Mouse (Mus musculus): ENCODE results near the gene B3gntl1. TPM values are rescaled to one million over a fixed set of nuclear protein-coding genes. Genes with fewer than 3 reads are reported as not detected.

B3gntl1 gene
- total and polyA plus RNA-seq, 2 experiments: 2.4 to 2.7 TPM

GRCm38 (mm10) chr11:121702895-121703618 lies 30.1 kb upstream of the B3gntl1 start:
- Histone ChIP-seq H3K79me2 (ENCODE audit: control insufficient read depth, insufficient read depth, low read length) (peaks cover 5% of the 10 kb centered on the region; the same call in 1 of the 2 replicates), H3K27ac (replicated peaks; ENCODE audit: insufficient read depth, low read depth, low read length) (peak overlapping the region; percentile 75), H3K4me3 (ENCODE audit: insufficient read depth, low read depth, low read length) (peak overlapping the region; percentile 81), H3K27me3 (ENCODE audit: control insufficient read depth, insufficient read depth, low read length) (no peaks in the 10 kb centered on the region), H3K4me1 (ENCODE audit: control insufficient read depth, insufficient read depth, low read length) (peaks cover 6% of the 10 kb centered on the region), H3K9ac (ENCODE audit: low read depth, low read length) (peak overlapping the region; percentile 86), H3K36me3 (ENCODE audit: control insufficient read depth, insufficient read depth, low read length) (no peaks in the 10 kb centered on the region)
- no peak for DNase-seq (ENCODE audit: extremely low read depth, low read depth, low spot score)
- TF ChIP-seq CTCF (IDR thresholded peaks at IDR 0.05; ENCODE audit: low read depth, low read length) (no peak), POLR2A (IDR thresholded peaks at IDR 0.05; ENCODE audit: extremely low read depth, insufficient read depth, low read length) (no peak)
- WGBS: 2% methylated on average over 40 of the region's 40 CpGs

- H3K79me2 ChIP-seq (ENCODE audit: control insufficient read depth, insufficient read depth, low read length): peaks cover 2% of the 10 kb centered on the region; the same call in 1 of the 2 replicates
- H3K27ac ChIP-seq (replicated peaks; ENCODE audit: insufficient read depth, low read depth, low read length): peak overlapping the region; percentile 75
- H3K4me1 ChIP-seq (ENCODE audit: control insufficient read depth, insufficient read depth, low read length): peaks cover 6% of the 10 kb centered on the region
- peak overlapping the region; percentile 81 for H3K4me3 ChIP-seq (ENCODE audit: insufficient read depth, low read depth, low read length)
- no peaks in the 10 kb centered on the region for H3K36me3 ChIP-seq (ENCODE audit: control insufficient read depth, insufficient read depth, low read length)
- under 1% methylated on average over 66 of the region's 69 CpGs for WGBS
- peak; percentile 75 for DNase-seq (ENCODE audit: extremely low read depth, low read depth, low spot score)
- TF ChIP-seq POLR2A (IDR thresholded peaks at IDR 0.05; ENCODE audit: extremely low read depth, insufficient read depth, low read length): peak; percentile 66
- TF ChIP-seq CTCF (IDR thresholded peaks at IDR 0.05; ENCODE audit: low read depth, low read length): no peak
- H3K9ac ChIP-seq (ENCODE audit: low read depth, low read length): peak overlapping the region; percentile 86
- H3K27me3 ChIP-seq (ENCODE audit: control insufficient read depth, insufficient read depth, low read length): no peaks in the 10 kb centered on the region
Observed at GRCm38 (mm10) chr11:121702111-121702894, 29.4 kb upstream of the B3gntl1 start.

- H3K79me2 ChIP-seq (ENCODE audit: control insufficient read depth, insufficient read depth, low read length): no peaks in the 10 kb centered on the region; the same call in 1 of the 2 replicates
- 93% methylated on average over 5 of the region's 5 CpGs for WGBS
- peak within 1 kb of the TSS; percentile 86 for H3K9ac ChIP-seq (ENCODE audit: low read depth, low read length)
- H3K27ac ChIP-seq (replicated peaks; ENCODE audit: insufficient read depth, low read depth, low read length): peak within 1 kb of the TSS; percentile 75
- no peaks in the 10 kb centered on the region for H3K27me3 ChIP-seq (ENCODE audit: control insufficient read depth, insufficient read depth, low read length)
- peak within 1 kb of the TSS; percentile 81 for H3K4me3 ChIP-seq (ENCODE audit: insufficient read depth, low read depth, low read length)
- peaks cover 6% of the 10 kb centered on the region for H3K4me1 ChIP-seq (ENCODE audit: control insufficient read depth, insufficient read depth, low read length)
- DNase-seq (ENCODE audit: extremely low read depth, low read depth, low spot score): no peak
- TF ChIP-seq CTCF (IDR thresholded peaks at IDR 0.05; ENCODE audit: low read depth, low read length) (no peak), POLR2A (IDR thresholded peaks at IDR 0.05; ENCODE audit: extremely low read depth, insufficient read depth, low read length) (no peak)
- no peaks in the 10 kb centered on the region for H3K36me3 ChIP-seq (ENCODE audit: control insufficient read depth, insufficient read depth, low read length)
Observed at GRCm38 (mm10) chr11:121701244-121701643, 28.3 kb upstream of the B3gntl1 start, which contains the start of gene Metrnl. TSS of gene Metrnl (plus strand) at chr11:121701544.

GRCm38 (mm10) chr11:121698381-121698955 lies 25.5 kb upstream of the B3gntl1 start:
- TF ChIP-seq POLR2A (IDR thresholded peaks at IDR 0.05; ENCODE audit: extremely low read depth, insufficient read depth, low read length) (no peak), CTCF (IDR thresholded peaks at IDR 0.05; ENCODE audit: low read depth, low read length) (no peak)
- no peak overlapping the region for H3K9ac ChIP-seq (ENCODE audit: low read depth, low read length)
- no peak overlapping the region for H3K27ac ChIP-seq (replicated peaks; ENCODE audit: insufficient read depth, low read depth, low read length)
- H3K27me3 ChIP-seq (ENCODE audit: control insufficient read depth, insufficient read depth, low read length): no peaks in the 10 kb centered on the region
- no peaks in the 10 kb centered on the region; the same call in 1 of the 2 replicates for H3K4me1 ChIP-seq (ENCODE audit: control insufficient read depth, insufficient read depth, low read length)
- no peak overlapping the region for H3K4me3 ChIP-seq (ENCODE audit: insufficient read depth, low read depth, low read length)
- no peaks in the 10 kb centered on the region for H3K79me2 ChIP-seq (ENCODE audit: control insufficient read depth, insufficient read depth, low read length)
- no peaks in the 10 kb centered on the region for H3K36me3 ChIP-seq (ENCODE audit: control insufficient read depth, insufficient read depth, low read length)
- no peak for DNase-seq (ENCODE audit: extremely low read depth, low read depth, low spot score)
- WGBS: 67% methylated on average over 5 of the region's 5 CpGs

GRCm38 (mm10) chr11:121697271-121697670 lies 24.3 kb upstream of the B3gntl1 start:
- H3K4me1 ChIP-seq (ENCODE audit: control insufficient read depth, insufficient read depth, low read length): no peaks in the 10 kb centered on the region; the same call in 1 of the 2 replicates
- H3K27ac ChIP-seq (replicated peaks; ENCODE audit: insufficient read depth, low read depth, low read length): no peak overlapping the region
- H3K4me3 ChIP-seq (ENCODE audit: insufficient read depth, low read depth, low read length): no peak overlapping the region
- WGBS: 84% methylated on average over 4 of the region's 4 CpGs
- TF ChIP-seq CTCF (IDR thresholded peaks at IDR 0.05; ENCODE audit: low read depth, low read length): no peak
- TF ChIP-seq POLR2A (IDR thresholded peaks at IDR 0.05; ENCODE audit: extremely low read depth, insufficient read depth, low read length): no peak
- no peak overlapping the region for H3K9ac ChIP-seq (ENCODE audit: low read depth, low read length)
- no peak for DNase-seq (ENCODE audit: extremely low read depth, low read depth, low spot score)
- H3K79me2 ChIP-seq (ENCODE audit: control insufficient read depth, insufficient read depth, low read length): no peaks in the 10 kb centered on the region
- no peaks in the 10 kb centered on the region for H3K27me3 ChIP-seq (ENCODE audit: control insufficient read depth, insufficient read depth, low read length)
- H3K36me3 ChIP-seq (ENCODE audit: control insufficient read depth, insufficient read depth, low read length): no peaks in the 10 kb centered on the region
